Mouse (Mus musculus): ENCODE results near the gene Gm20662.

Gene Gm20662

GRCm38 (mm10) chr9:108090611-108091120 lies 94.5 kb downstream of the Gm20662 start:
- DNase-seq (ENCODE audit: low spot score): no peak

DNA sequence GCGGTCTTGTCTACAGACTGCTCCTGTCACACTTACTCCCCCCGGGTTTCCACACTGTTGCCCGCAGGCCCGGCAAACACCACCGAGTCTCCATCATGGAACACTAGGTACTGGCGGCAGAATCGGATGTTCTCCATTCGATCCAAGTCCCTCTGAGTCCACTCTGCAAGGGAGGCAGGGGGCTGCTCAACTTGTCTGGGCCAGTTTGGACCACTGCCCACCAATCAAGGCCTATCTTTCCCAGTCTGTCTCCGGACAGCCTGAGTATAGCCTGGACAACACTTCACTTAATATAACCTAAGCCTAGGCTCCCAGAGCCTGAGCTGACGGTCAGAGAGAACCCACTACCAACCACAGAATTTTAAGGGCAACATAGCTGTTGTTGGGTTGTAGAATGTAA lies 97.4 kb downstream of the Gm20662 start:
- no peak for DNase-seq (ENCODE audit: low spot score)

GRCm38 (mm10) chr9:108094184-108094941 lies 98.2 kb downstream of the Gm20662 start, which contains the start of gene Apeh:
Apeh (minus strand) TSS chr9:108094606.
- DNase-seq (ENCODE audit: low spot score): peak; percentile 94

Data from embryo, embryonic 10 days (tissue).